Mouse (Mus musculus): ENCODE measurements around the gene Ripor3.

DNA sequence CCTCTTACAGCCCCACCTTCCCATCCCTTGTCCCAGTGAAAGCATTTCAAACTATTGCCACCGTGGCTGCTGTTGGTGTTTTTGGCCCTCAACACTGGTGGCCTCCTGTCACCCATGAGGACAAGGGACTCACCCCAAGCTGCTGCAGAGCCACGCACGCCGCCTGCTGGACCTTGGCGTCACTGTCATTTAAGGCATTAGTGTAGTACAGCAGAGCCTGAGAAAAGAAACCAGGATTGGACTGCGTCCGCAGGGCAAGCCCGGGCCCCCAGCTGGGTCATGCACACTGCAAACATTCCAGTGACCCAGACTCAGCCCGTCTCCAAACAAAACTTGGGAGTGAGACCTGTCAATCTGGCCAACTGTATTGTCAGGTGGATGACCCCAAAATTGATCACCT, 27.8 kb downstream of the Ripor3 start:
- TF ChIP-seq TAL1 (IDR thresholded peaks at IDR 0.05; ENCODE audit: low read length) (no peak), GATA1 (IDR thresholded peaks at IDR 0.05; ENCODE audit: low read length) (no peak)

Measured in erythroblast, embryonic 14.5 days (primary cell).